ENCODE assay signal across 21 mouse cellular contexts in the genomic region with DNA sequence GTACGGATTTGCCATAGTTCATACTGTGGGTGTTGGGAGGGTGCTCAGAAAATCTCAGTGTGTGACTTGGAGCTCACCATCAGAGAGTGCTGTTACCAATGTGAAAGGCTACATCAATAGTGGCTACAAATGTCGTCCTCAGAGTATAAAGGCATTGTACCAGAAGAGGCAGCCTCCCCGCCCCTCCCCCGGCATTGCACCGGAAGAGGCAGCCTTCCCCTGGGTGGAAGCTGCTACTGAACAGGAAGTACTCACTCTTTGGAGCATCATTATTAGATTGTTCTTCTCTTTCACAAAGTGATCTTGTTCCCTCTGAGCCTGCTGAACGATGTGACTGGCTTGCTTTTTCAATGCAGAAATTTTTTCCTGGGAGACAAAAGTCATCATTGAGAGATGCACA. TPM values are rescaled to one million over a fixed set of nuclear protein-coding genes. Genes with fewer than 3 reads are reported as not detected.
DNase-seq lines count a peak whose midpoint lies in the region; ATAC-seq and TF ChIP-seq lines count a peak whose summit lies in the region.
"Had no signal": no experiment of that assay in that cellular context is flagged by ENCODE, and none has a peak within 500 bp of the region (broad histone marks: within the 10 kb centered on the region; RNA-seq: fewer than 3 reads in every experiment).

No protein-coding gene starts in this region.

- H3K9ac ChIP-seq in liver, postnatal 0 days (replicated peaks): no peak overlapping the region
- H3K9ac ChIP-seq in liver, embryonic 11.5 days (ENCODE audit: low read depth, low read length): no peak overlapping the region
- H3K9ac ChIP-seq: embryonic facial prominence, embryonic 12.5 days; heart, embryonic 12.5 days; hindbrain, embryonic 15.5 days had no signal

- H3K27ac ChIP-seq in liver, postnatal 0 days (ENCODE audit: low read depth): no peak overlapping the region
- H3K27ac ChIP-seq in liver, embryonic 11.5 days (ENCODE audit: low read depth, low read length): no peak overlapping the region
- H3K27ac ChIP-seq: embryonic facial prominence, embryonic 12.5 days; heart, adult 2 months; hindbrain, embryonic 10.5 days; hindbrain, embryonic 15.5 days had no signal

- WGBS in liver, postnatal 0 days (ENCODE audit: insufficient replicate concordance): 55% methylated on average over 6 of the region's 6 CpGs
- WGBS in liver, embryonic 11.5 days: 70% methylated on average over 6 of the region's 6 CpGs

- H3K4me2 ChIP-seq in liver, postnatal 0 days (ENCODE audit: low read depth, low read length): no peak overlapping the region
- H3K4me2 ChIP-seq in liver, embryonic 11.5 days: no peak overlapping the region
- H3K4me2 ChIP-seq: embryonic facial prominence, embryonic 12.5 days; heart, embryonic 12.5 days; hindbrain, embryonic 15.5 days had no signal

- no peak for ATAC-seq in liver, postnatal 0 days
- no peak for ATAC-seq in liver, embryonic 11.5 days (replicated peaks; ENCODE audit: low FRiP score)
- ATAC-seq: forebrain, embryonic 16.5 days had no signal

- no peak for TF ChIP-seq EP300 in liver, postnatal 0 days (IDR thresholded peaks at IDR 0.05; ENCODE audit: low read depth)

- no peak for TF ChIP-seq CTCF in liver, postnatal 0 days (IDR thresholded peaks at IDR 0.05; ENCODE audit: low read depth)

- no peaks in the 10 kb centered on the region for H3K9me3 ChIP-seq in liver, postnatal 0 days (ENCODE audit: low read length)
- H3K9me3 ChIP-seq in liver, embryonic 11.5 days (ENCODE audit: control insufficient read depth, low read length): no peaks in the 10 kb centered on the region
- H3K9me3 ChIP-seq: embryonic facial prominence, embryonic 12.5 days; heart, embryonic 12.5 days; hindbrain, embryonic 10.5 days; hindbrain, embryonic 15.5 days had no signal

- peak; percentile 17 for DNase-seq in liver, postnatal 0 days
- no peak for DNase-seq in liver, embryonic 11.5 days (ENCODE audit: low spot score)
- DNase-seq in CD4-positive helper T cell, adult 2 months (ENCODE audit: low read depth, low spot score): peak; percentile 20
- peak; percentile 27 for DNase-seq in T-cell, adult 2 months (ENCODE audit: low spot score)
- peak; percentile 41 for DNase-seq in naive thymus-derived CD4-positive, alpha-beta T cell, adult 2 months (ENCODE audit: low read depth)
- no peak for DNase-seq in embryo, embryonic 10.5 days (ENCODE audit: low spot score)
- no peak for DNase-seq in left cerebral cortex, postnatal 14 days (ENCODE audit: low spot score in 2 of 2)
- DNase-seq in urinary bladder, postnatal 25 days (ENCODE audit: low spot score): no peak
- DNase-seq: adrenal gland, adult 2 months; adrenal gland, postnatal 25 days; cerebellum, adult 2 months; cerebellum, postnatal 10 days; gastrocnemius, postnatal 10 days; heart, adult 2 months had no signal

- H3K27me3 ChIP-seq in liver, postnatal 0 days (ENCODE audit: insufficient read depth, low read length): no peaks in the 10 kb centered on the region
- no peaks in the 10 kb centered on the region for H3K27me3 ChIP-seq in liver, embryonic 11.5 days (replicated peaks; ENCODE audit: control insufficient read depth, insufficient read depth, low read length)
- H3K27me3 ChIP-seq: embryonic facial prominence, embryonic 12.5 days; heart, embryonic 12.5 days; hindbrain, embryonic 15.5 days had no signal

- H3K36me3 ChIP-seq in liver, postnatal 0 days (replicated peaks; ENCODE audit: insufficient read depth, low read length): peaks cover 11% of the 10 kb centered on the region
- H3K36me3 ChIP-seq in liver, embryonic 11.5 days (ENCODE audit: control insufficient read depth, insufficient read depth, low read length): no peaks in the 10 kb centered on the region; the same call in 1 of the 2 replicates
- H3K36me3 ChIP-seq: hindbrain, embryonic 15.5 days had no signal

- H3K4me3 ChIP-seq in liver, postnatal 0 days (ENCODE audit: low read depth, low read length): no peak overlapping the region
- no peak overlapping the region for H3K4me3 ChIP-seq in liver, embryonic 11.5 days (ENCODE audit: low read depth, low read length)
- H3K4me3 ChIP-seq: embryonic facial prominence, embryonic 12.5 days; heart, adult 2 months; heart, embryonic 12.5 days; hindbrain, embryonic 10.5 days; hindbrain, embryonic 15.5 days had no signal

- H3K4me1 ChIP-seq in liver, postnatal 0 days (ENCODE audit: insufficient read depth): no peaks in the 10 kb centered on the region
- H3K4me1 ChIP-seq in liver, embryonic 11.5 days (replicated peaks; ENCODE audit: control insufficient read depth, insufficient read depth, low read length): no peaks in the 10 kb centered on the region
- H3K4me1 ChIP-seq: embryonic facial prominence, embryonic 12.5 days; heart, embryonic 12.5 days; hindbrain, embryonic 10.5 days; hindbrain, embryonic 15.5 days had no signal

- intact Hi-C loops in left cerebral cortex, postnatal 14 days (cut with DNase I): no loop called here

RNA-seq across cellular contexts. Expression of a gene that starts 37.2 kb away (rescaled TPM):
- polyA plus RNA-seq in liver, postnatal 0 days (2015; fragmentation: Nextera tagmentation; extraction: Ambion mirVana): 13.9 TPM in 2 replicates
- 28.3 and 30.7 TPM in 2 replicates for polyA plus RNA-seq in liver, embryonic 11.5 days (2014; fragmentation: Nextera tagmentation; extraction: Ambion mirVana)
- 10 to 100 TPM; 20.1 to 22.5 TPM for total RNA-seq in left cerebral cortex, postnatal 14 days (2021)

RNA-seq across cellular contexts. Expression of a gene that starts 55.6 kb away (rescaled TPM):
- polyA plus RNA-seq in liver, postnatal 0 days (2015; fragmentation: Nextera tagmentation; extraction: Ambion mirVana): 0.08 TPM in 1 of 2 replicates, not detected in the other
- polyA plus RNA-seq in liver, embryonic 11.5 days (2014; fragmentation: Nextera tagmentation; extraction: Ambion mirVana): 4.1 and 5.4 TPM in 2 replicates
- 100 to 1,000 TPM; 302 to 304 TPM for total RNA-seq in left cerebral cortex, postnatal 14 days (2021)
- total RNA-seq: common myeloid progenitor, adult 5-6 weeks; MEL had no signal

Comparison
In these comparisons a context has a peak if more than half of its experiments do, and no peak if none do; other contexts are left out.
1. DNase-seq: peak in liver, postnatal 0 days (single experiment), CD4-positive helper T cell, adult 2 months (single experiment), T-cell, adult 2 months (single experiment) and naive thymus-derived CD4-positive, alpha-beta T cell, adult 2 months (single experiment); none in liver, embryonic 11.5 days (single experiment), embryo, embryonic 10.5 days (single experiment), left cerebral cortex, postnatal 14 days (0 of 2) and urinary bladder, postnatal 25 days (single experiment).